Mouse (Mus musculus) brain, embryonic 18.5 days (tissue): ENCODE results near the gene Arl14.

Source experiments
- DNase-seq: peaks from one replicate; pipeline ENCODE4 v3.0.0-alpha.2; 2012; ENCODE audit warnings: low read depth, low spot score

The Arl14 gene

DNA sequence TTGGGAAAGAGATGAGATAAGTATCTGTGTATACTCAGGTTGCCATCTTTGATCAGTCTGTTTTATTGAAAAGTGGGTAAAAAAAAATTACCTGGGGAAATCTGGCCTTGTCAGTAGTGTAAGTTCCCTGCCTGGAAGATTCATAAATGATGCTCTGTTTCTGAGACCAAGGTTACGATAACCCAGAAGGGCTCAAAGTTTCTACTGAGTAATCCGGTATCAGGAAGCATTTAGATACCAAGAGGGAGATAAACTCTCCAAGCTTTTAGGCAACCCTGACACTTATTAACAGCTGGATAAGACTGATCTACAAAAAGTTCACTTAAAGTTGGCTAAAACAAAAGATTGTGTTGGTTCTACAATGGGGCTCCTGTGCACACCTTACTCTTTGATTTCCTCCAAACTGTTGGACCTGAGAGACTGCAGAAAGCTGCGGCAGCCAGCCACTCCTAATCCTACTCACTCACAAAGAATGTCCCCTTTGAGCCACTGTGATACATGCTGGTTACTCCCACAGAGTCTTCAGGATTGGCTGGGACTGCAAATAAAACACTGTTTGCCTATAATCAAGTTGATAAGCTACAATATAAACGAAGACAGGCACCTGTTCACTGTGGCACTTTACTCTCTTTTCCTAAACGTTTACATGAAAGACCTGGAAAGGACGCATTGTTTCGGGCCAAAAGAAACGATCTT is at the start of gene Arl14:
Gene Arl14, plus strand, starts transcription at position 614 of the 696 bp plus-strand sequence.
- DNase-seq: no peak

DNA sequence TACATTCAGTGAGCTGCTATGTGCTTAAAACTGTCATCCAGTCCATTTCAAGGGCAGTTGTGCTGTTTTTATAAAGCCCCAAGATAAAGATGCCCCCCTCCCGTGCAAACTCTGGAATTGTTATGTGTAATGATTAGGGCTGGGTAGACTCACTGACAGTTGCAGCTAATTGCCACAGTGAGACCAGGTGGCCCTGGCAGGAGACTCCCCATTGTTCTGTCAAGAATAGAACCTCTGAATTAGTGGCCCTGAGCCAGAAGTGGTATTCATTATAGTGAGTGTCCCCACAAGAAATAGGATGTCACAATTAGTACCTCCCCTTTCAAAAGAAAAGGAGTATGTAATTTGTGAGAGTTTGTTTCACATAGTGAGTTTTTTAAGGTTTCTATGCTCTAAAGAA is 47.0 kb upstream of the Arl14 start:
- DNase-seq: no peak

DNA sequence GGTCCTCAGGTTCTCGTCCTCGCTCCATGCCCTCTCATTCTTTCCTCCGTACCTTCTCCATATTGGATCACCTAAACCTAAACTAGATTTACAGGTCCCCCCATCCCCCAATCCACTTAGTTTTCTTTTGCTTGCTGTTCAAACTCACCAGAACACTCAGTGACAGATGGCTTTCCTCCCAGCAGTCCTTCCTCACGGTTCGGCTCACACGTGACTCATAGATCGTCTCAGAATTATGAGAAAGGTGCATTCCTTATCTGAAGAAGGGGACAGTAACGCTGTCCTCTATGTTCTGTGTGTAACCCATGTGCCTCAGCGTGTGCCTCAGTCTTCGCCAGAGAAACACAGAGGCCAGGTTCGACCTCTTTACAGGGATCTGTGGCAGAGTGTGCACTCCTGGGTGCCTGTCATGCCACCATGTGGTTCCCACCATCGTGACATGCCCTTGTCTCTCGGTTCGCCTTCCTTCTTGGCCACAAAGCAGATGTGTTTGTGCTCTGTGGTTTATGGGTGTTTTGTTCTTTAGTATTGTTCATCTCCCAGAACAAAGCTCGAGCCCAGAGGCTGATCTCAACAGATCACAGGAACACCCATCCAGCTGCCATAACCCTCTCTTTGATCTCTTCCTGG is 44.9 kb upstream of the Arl14 start:
- DNase-seq: no peak

DNA sequence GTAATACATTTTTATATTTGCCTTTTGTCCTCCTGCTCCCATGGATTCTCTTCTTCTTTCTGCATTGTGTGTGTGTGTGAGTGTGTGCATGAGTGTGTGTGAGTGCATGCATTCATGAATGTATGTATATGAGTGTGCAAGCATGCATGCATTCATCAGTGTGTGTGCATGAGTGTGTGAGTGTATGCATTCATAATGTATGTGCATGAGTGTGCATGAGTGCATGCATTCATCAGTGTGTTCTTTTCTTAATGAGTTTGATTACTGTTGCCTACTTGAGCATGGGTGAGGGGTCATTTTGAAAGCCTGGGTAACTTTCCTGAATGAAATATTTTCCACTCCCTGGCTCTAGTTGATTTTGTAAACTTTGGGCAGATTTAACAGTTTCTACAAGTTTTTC is 44.3 kb upstream of the Arl14 start:
- no peak for DNase-seq

DNA sequence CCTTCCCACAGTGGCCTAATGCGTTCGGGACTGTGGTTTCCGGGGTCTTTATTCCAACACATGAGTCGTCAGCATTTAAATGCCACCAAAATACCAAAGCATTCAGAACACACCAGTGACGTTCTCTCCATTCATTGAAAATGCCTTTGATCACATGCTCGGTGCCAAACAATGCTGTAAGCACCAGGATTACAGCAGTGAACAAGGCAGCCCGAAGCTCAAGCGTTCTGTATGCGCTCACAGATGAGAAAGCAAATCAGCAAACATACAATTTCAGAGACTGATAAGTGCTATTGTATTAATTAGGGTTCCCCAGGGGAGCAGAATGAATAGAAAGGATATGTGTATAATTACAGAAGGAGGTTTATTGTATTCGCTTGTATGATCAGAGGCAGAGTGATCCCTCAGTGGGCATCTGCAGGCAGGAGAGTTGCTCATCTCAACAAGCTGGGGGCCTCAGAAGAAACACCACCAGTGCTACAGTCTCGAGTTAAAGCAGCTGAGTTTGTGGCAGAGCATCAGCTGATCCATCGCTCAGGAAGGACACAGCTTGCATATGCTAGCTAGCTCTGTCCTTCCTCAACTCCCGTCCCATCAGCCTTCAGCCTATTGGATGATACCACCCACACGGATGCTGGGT is 43.7 kb upstream of the Arl14 start:
- peak; percentile 6 for DNase-seq

DNA sequence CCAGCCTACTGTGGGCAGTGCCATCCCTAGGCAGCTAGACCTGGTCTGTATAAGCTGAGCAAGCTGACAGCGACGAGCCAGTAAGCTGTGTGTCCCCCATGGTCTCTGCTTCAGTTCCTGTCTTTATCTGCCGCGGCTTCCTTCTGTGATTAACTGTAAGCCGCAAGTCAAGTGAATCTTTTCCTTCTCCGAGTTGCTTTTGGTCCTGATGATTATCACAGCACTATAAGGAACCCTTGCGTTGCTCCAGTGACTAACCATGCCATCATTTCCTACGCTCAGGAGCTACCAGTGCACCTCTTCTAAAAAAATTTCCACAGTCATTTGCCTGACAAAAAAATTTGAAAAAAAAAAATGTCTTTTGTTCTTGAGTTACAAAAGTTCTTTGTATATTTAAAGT is 40.7 kb upstream of the Arl14 start:
- no peak for DNase-seq

DNA sequence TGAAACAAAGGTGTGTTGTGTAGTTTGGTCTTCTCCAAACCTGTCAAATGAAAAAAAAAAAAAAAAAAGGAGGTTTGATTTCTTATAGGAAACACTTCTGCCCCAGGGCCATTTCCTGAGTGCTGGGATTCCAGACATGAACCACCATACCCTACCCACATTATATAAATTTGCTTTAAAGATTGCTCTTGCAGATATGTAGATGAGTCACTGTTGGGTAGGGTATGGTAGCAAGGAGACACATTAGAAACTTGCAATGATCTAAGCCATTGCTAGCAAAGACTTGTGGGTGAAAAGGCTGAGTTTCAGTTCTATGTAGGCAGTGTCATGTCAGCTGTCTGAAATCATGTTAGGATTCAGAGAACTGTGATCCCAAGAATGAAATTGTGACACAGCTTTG is 40.0 kb upstream of the Arl14 start:
- no peak for DNase-seq

DNA sequence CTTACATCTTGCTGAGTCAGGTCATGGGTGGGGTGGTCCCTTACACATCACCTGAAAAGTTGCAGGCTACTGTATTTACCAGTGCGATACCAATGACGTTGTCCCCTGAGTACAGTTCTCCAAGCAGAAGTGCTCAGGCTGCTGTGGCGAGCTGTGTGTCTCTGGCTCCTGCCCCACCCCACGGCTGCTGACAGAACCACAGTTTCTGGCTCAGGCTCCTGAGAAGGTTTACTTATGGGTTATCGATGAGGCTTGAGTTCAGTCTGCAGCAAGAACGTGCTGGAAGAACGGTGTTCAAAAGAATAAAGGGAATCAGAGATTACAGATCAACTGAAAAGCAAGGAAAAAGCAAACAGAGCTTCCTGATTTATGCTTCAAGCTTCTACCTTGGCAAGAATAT is 37.0 kb upstream of the Arl14 start:
- no peak for DNase-seq

DNA sequence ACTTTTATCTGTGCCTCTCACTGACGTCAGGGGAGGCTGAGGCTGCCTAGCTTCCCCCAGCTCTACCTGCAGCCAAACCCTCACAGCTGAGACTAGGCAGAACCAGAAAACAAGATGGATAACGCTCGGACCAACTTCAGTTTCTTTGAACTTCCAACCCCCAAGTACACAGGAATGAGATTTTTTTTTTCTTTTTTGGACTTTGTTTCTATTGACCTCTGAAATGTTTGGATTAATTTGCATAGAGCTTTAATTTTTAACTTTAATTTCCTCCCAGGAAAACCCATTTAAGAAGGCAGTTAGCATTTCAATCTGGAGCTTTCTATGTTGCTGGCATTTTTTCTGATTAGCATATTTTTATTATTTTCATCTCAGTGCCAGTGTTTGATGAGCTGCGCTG is 36.2 kb upstream of the Arl14 start:
- DNase-seq: no peak

DNA sequence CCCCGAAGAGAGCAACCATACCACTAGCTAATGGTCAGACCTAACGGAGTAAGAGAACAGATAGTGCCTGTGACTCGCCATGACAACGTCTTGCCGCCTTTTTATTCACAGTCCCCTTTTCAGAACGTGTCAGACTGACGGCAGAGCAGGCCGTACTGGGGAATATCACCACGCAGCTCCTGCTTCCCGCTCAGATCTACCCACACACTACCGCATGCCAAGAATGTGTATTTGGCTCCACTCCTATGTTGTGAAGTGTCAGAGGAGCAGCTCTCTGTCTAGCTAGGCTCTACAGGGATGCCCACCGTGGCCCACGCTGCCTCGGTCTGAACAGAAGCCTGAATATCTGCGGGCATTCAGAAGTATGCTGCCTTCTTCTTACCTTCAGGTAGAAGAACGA is 35.6 kb upstream of the Arl14 start:
- DNase-seq: no peak

DNA sequence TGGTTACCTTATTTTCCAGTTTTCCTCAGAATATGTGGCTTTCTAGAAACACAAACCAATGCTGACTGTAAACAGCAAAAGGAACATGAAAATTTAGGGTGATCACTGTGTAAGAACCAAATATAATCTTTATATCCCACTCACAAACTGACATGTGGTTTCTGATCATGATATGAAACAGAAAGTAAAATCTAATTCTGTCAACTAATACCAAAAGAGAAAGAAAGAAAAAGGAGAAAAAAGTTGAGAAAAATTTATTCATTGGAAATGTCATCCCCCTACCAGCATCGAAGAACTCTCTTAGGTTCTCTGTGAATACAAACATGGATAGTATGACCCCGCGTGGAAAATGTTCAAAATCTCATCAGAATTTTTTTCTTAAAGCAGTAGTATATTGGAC is 29.2 kb upstream of the Arl14 start:
- no peak for DNase-seq

DNA sequence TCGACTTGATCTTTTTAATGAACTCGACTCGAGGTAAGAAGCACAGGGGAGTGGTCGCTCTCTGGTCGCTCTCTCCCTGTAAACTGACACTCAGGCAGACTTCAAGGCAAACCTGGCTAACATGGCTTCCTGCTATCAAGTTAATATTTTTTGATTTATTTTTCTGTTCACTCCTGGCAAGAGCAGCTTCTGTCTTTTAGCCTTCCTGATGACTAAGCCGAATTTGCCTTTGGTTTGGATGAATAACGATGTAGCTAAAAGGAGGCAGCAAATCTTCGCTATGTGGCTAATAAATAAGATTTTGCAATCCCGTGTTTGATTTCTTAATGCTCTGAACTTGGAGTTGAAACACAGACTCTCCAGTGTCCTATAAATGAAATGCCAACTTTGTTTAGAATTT is 27.7 kb upstream of the Arl14 start:
- DNase-seq: no peak

DNA sequence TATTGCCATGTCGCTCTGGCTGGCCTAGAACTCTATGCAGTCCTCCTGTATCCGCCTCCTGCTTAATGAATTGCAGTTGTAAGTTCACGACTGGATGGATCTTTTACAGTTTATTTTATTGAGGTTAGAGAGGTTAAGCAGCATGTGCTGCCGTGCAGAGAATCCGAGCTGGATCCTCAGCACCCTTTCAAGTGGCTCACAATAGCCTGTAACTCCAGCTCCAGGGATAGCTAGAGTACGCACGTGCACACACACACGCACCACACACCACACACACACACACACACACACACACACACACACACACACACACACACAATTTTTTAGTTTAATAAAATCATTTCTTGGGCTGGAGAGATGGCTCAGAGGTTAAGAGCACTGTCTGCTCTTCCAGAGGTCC is 27.0 kb upstream of the Arl14 start:
- DNase-seq: no peak

DNA sequence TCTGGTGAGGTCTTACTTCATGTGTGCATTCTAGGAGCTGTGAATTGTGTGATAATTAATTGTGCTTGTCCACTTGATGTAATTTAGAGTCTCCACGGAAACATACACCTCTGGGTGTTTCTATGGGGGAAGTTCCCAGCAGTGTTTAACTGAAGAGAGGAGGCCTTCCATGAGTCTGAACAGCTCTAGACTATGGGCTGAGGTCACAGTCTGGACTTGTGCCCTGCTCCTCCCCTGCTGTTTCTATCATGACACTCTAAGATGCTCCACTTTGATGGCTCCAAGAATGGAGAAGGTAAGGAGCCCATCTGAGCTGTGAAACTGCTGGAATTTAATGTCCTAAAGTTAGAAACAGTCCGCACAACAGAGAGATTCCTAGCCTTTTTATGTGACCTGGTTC is 24.1 kb upstream of the Arl14 start:
- DNase-seq: no peak

DNA sequence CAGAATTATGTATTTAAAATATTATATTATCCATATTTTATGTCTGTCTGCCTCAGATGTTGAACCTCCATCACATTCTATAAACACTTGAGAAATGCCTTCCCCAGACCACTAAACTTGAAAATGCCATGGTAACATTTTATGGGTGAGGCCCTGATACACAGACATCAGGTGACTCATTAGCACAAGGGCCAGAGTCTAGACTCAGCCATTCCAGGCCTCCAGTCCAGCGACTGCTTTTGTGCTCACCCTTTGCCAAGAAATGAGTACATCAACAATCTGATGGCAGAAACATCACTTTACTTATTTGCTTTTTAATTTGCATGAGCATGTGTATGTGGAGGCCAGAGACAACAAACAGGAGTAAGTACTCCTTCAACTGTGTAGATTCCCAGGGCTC is 22.0 kb upstream of the Arl14 start:
- no peak for DNase-seq

DNA sequence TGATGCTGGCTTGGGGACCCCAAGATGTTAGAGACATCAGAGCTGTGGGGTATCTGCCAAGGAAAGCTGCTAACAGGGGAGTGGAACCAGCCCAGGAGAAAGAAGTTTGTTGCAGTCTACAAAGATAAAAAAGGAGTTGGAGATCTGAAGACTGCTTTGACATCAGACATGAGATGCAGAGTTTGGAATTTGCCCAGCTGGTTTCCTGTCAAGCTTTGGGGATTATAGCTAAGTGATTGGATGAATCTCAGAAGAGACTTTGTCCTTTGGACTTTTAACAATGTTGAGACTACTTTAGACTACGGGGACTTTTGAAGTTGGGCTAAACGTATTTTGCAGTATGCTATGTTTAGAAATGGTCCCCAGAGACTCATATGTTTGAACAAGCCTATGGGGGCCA is 21.0 kb upstream of the Arl14 start:
- DNase-seq: no peak

DNA sequence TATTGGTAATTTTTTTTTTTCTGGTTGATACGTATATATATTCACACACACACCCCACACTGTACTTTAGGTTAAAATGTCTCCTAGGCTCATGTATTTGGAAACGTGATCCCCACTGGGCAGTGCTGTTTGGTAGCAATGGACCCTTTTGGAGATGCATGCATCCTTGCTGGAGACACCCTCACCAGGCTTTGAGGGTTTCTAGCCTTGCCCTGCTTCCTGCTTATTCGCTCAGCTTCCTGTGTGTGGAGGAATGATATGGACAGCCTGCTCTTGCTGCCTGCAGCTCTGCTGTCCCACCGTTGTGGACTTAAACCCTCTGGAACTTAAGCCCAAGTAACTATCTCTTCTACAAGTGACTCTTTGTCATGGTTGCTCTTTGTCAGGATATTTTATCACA is 19.3 kb upstream of the Arl14 start:
- no peak for DNase-seq

DNA sequence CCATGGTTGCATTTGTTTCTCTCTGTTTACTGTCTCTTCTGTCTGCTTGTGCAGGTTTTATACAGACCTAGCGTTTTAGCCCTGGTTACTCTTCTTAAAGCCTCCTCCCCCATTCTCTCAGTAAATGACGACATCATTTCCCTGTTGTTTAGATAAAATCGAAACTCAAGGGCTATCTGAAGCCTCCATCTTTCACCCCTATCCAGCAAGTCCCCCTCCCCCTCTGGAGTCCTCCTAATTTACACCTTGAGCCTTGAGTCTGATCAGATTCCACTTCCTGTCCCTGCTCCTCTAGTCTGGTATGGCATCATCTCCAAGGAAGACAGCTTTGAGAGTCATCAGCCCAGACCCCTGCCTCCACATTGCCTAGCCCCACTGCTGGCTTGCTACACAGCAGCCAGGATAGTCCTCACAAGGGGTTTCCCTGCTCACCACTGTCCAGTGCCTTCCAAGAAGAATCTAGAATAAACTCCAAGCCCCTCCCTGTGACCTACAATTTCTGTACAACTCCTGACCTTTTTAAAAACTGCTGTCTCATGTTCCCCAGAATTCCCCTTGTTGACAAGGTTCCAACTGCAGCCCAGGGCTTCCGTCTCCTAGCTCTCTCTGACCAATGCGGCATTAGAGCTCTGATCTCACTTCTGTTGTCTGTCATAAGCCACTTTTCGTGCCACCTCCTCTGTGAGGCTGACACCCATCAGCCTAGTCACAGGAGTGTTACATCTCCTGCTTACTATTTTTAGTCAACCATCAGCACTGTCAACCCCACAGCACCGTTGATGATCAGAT is 16.8 kb upstream of the Arl14 start:
- no peak for DNase-seq

DNA sequence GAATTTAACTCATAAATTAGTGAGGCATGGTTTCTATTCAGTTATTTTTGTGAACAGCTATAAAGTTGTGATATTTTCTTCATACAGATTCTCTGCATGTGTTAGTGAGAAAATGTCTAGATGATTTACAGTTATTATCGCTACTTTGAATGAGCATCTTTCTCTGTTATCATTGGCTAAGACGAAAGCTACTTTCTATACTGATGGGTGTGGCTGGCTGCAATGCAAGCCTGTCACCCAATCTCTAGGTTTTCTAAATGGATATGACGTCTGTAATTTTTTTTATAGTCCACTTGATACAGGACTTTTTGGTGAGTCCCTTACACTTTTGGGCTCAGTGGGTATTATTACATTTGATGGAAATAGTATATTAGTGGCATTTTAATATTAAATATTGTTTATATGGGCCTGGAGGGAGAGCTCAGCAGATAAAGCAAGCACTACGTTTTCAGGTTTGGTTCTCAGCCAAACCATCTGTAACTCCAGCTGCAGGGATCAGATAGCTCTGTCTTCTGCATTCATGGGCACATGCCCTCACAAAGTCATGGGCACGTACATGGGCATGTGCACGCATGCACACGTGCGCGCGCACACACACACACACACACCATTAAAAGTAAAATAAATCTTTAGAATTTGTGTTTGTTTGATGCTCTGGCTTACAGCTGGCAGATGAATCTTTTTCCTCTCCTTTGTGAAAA is 15.9 kb upstream of the Arl14 start:
- no peak for DNase-seq

DNA sequence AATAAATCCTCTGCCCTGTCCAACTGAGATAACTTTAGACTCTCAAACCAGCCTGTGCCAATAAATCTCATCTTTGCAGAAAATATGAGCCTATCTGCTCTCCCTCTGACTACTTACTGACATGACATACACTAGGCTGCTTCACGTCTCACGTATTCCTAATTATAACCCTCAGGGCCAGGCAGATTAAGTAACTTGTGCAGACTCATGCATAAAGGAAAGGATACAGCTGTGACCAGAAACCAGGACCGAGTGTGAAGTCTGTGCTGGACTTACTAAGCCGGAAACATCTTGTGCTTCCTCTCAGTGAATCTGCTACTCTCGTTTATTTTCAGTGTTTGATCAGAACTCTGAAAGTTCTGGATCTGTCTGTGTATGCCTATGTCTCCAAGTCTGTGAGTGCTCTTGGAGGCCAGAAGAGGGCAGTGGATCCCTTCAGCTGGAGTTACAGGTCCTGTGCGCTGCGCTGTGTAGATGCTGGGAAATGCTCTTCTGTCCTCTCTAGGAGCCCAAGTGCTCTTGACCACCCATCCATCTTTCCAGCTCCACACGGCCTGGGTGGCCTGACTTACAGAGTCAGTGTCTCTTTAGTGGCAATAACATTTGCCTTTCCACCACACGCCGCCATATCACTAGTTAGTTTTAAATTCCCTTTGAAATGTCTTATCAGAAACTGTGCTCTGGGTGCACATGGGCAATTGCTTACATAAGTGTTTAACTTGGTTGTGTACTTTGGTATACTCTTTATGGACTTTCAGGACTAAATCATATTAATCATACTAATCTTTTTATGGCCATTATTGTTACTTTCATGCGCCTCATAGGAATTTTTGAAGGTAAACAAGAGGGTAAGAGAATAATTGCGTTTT is 13.5 kb upstream of the Arl14 start:
- no peak for DNase-seq

DNA sequence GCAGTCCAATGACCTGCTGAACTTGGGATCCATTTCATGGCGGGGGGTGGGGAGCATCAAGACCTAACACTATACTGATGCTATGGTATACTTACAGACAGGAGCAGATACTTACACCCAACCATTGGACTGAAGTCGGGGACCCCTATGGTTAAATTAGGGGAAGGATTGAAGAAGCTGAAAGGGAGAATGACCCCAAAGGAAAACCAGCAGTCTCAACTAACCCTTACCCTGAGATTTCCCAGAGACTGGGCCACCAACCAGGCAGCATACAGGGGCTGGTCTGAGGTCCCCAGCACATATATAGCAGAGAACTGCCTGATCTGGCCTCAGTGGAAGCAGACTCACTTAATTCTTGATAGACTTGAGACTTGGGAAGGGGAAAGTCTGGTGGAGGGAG is 10.0 kb upstream of the Arl14 start:
- no peak for DNase-seq
